Mouse (Mus musculus) kidney, adult 18-20 months (tissue): ENCODE data around the gene Serpina3b.
A peak's percentile ranks its signal among the peaks of the same experiment; 100 is the strongest.
"Not testable (repeated sequence)": the region's sequence is repeated elsewhere in the genome, so short reads cannot be mapped to it uniquely, and the experiment has no call there.

ENCODE experiments used
- DNase-seq: peaks from one replicate; pipeline ENCODE4 v3.0.0; 2021

Serpina3b gene

GRCm38 (mm10) chr12:104127696-104128095 is at the start of gene Serpina3b:
Gene Serpina3b, plus strand, starts transcription at chr12:104127996.
- DNase-seq, result no peak

- DNase-seq, result no peak
Observed at GRCm38 (mm10) chr12:104090119-104090518, 37.7 kb upstream of the Serpina3b start.

DNA sequence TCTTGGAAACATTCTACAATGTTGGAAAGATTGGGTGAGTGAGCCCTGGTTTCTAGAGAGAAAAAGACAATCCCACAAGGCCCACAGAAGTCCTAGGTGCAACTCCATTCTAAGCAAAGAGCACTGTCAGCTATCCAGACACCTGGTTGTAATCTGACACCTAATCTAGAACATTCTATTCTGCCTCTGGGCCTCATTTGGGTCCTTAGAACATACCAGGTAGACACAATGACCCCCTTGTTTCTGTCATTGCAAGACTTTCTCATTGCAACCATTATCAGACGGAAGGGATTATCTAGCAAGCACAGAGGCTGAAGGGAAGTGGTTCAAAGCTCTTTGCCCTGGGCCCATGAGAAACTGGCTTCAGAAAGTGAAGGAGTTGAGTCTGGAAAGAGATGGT is 36.5 kb upstream of the Serpina3b start:
- DNase-seq, result no peak

- no peak for DNase-seq
Observed at GRCm38 (mm10) chr12:104100768-104101167, 27.0 kb upstream of the Serpina3b start, which contains the start of gene Serpina5. Gene Serpina5, plus strand, starts transcription at chr12:104101113.

DNA sequence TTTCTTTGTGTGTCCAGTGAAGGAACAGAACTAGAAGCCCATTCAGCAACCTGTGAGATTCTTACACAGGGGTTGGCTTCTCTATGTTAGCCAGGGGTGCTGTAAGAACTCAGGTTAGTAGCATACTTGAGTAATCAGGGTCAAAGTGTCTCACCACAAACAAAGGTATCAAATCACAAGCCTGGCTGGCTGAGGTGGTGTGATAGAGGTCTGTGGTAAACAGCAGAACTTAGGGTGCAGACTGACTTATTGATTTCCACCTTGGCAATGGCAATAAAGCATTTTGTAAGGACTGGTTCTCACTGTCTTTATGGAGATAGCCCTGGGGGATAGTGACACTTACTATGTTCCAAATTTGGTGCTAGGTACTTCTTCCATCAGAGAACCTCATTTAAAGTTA is 21.9 kb upstream of the Serpina3b start:
- DNase-seq, result no peak

DNA sequence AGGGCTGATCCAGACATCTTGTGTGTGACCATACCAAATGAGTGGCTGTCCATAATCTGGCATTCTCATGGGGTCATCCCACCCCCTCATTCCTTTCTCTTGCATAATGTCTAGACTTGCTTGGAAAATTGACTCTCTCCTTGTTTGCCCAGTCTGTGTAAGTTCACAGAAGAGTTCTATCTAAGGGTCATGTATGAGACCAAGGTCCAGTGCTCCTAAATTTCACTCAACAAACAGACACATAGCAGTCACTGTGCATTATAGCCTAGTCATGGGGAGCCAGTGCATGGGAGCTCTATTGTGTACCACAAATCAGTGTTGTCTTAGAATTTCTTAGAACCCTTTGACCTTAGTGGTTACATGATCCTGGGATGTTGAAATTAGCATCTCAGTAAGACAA is 20.9 kb upstream of the Serpina3b start:
- DNase-seq, result no peak

- peak; percentile 11 for DNase-seq
Observed at GRCm38 (mm10) chr12:104108507-104108906, 19.3 kb upstream of the Serpina3b start.

GRCm38 (mm10) chr12:104112333-104112732 is 15.5 kb upstream of the Serpina3b start, which contains the start of gene Serpina3a:
Gene Serpina3a, plus strand, starts transcription at chr12:104112724.
- DNase-seq, result not testable (repeated sequence)

GRCm38 (mm10) chr12:104114921-104115579 is 12.7 kb upstream of the Serpina3b start:
- no peak for DNase-seq

- DNase-seq, result no peak
Observed at GRCm38 (mm10) chr12:104123097-104123496, 4.7 kb upstream of the Serpina3b start.

DNA sequence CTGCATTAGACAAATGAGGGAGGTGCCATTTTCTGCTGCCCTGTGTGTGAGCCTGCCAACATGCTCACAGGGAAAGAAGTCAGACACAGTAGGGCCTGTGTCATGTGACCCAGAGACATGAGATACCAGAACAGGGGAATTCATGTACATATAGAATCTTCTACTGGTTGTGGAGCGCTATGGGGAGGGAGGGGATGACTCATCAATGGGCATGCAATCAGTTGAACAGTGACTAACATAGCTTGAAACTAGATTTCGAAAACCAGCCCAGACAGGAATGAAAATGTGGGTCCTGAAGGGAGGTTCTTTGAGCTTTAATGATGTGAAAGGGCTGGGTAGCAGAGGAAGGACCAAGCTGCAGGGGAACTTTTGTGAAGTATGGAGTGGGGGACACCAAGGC is 3.8 kb upstream of the Serpina3b start:
- DNase-seq, result no peak

DNA sequence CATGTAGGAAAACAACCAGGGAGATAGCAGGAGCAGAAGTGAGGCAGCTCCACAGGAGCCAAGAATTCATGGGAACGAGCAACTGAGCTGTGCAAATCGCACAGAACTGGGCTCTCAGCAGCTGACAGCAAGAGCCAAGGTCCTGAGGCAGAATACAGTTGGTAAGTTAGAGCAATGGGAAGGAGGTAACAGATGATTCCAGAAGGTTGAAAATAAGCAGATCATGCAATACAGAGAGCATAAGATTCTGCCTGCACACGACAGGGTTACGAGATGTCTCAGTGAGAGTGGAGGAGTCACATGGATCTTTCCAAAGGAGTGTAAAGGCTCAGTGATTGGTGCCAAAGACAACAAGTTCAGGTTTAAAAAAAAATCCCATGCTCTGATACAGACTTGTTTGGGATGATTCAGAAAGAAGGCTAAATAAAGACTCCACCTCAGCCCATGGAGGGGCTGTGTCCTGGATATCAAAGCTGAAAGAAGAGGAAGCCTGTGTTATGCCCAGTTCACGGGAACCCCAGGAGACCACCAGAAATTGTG is 2.7 kb upstream of the Serpina3b start:
- DNase-seq, result no peak

DNA sequence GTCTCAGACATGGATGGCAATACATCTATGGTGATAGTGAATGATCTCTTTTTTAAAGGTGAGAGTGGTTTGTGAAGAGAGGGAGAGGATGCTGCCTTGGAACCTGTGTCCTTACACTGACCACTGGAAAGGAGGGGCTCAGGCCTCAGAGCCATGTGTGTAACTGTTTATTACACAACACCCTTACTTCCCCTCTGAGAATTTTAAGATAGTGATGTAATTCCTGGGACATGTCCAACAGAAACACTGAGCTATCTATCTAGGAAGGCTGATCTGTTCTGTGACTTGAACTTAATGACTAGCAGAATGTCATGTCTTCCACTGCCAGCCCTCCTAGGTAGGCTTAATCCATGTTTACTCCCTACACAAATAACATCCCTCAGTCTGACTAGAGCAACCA is 3.2 kb downstream of the Serpina3b start:
- no peak for DNase-seq

DNA sequence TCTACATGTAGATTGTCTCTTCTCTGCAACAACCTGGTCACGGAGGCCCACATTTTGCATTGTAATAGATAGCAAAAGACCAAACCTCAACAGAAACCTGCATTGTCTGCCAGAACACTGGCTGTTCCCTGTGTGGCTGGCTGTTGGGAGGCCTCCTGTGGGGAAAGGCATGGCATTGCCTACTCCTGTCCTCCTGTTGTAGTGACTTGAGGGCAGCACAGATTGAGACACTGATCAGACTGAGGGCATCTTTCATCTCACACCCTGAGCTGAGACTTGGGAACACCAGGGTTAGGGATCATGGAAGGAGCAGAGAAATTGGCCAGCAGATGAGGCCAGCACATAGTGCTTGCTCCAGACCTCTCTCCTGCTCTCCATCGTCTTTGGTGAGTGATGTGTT is 10.4 kb downstream of the Serpina3b start:
- no peak for DNase-seq

- DNase-seq, result no peak
Observed at GRCm38 (mm10) chr12:104140543-104141103, 12.8 kb downstream of the Serpina3b start.

GRCm38 (mm10) chr12:104141506-104141905 is 13.7 kb downstream of the Serpina3b start:
- no peak for DNase-seq

GRCm38 (mm10) chr12:104142427-104142826 is 14.6 kb downstream of the Serpina3b start:
- no peak for DNase-seq

DNA sequence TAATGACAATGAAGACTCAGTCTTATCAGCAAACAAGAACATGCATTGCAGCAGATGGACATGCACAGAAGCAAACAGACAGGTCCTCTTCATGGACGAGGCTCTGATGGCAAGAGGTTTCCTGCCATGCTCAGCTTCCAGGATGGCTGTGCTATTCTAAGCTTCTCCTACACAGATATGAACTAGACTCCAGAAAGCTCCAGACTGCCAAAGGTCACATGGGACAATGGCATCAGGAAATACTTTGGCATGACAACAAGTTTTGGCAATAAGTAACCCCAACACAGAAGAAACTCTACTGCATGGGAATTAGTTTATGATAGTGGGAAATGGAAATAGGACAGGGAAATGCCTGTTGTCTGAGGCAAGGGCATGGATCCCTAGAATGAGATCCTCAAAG is 15.5 kb downstream of the Serpina3b start:
- DNase-seq, result no peak

DNA sequence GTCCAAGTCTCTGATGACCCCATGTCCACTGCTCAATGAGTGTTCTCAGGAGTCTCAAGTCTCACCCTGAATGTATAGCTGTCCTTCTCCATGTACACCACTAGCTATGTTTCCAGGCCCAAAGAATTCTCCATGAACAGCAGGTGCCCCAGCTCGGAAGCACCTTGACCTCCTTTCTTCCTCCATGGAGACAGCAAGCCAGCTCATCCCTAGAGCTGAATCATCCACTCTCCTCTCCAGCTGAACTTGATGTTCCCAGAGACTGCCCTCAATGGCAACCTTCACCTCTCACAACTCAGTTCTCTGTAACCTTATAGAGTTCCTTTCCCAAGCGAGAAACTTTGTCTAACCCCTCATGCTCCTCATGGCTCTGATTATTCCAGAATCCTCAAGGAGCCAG is 17.8 kb downstream of the Serpina3b start:
- DNase-seq, result no peak

GRCm38 (mm10) chr12:104151989-104152388 is 24.2 kb downstream of the Serpina3b start:
- DNase-seq, result no peak

DNA sequence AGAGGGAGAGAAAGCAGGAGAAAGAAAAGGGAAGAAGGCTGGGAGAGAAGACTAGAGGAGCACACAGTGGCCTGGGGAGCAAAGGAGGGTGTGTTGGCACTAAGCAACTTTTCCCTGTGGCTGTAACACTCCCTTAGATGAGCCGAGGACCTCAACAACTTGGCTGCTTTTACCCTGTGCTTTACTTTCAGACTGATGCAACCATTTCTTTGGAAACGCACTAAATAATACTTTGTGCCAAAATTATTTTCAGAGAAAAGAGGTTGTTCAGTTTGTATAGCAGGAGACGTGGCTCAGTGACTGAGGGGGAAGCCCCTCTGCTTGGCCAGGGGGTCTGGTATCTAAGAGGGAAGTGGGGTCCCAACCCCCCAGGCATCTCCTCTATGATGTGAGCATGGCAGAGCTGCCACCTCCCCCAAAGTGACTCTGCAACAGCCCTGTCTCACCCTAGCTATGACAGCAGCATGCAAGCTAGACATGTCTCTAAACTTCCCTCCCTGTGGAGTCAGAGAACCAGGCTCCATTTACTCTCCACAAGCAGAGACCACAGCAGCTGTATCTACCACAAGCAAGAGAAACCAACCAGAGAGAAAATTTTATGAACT is 25.3 kb downstream of the Serpina3b start:
- DNase-seq, result no peak

GRCm38 (mm10) chr12:104153656-104154055 is 25.9 kb downstream of the Serpina3b start, which contains the start of gene Serpina3c:
Gene Serpina3c, minus strand, starts transcription at chr12:104153870.
- DNase-seq, result no peak

DNA sequence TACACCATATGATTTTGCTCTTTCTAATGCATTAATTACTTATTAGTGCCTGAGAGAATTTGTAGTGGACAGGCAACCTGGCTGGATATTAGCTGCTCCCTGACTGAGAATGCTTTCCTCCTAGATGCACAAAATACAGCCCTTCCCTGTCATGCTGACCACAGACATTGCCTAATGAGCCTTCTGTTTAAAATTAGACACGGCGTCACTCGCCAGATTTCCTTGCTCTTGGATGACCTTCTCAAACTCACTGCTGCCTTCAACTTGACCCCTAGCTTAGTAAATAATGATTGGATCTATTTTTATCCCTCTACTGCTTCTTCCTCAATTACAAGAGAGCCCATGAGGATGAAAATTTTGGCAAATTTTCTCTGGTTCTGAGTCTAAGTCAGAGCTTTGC is 47.0 kb downstream of the Serpina3b start:
- no peak for DNase-seq

DNA sequence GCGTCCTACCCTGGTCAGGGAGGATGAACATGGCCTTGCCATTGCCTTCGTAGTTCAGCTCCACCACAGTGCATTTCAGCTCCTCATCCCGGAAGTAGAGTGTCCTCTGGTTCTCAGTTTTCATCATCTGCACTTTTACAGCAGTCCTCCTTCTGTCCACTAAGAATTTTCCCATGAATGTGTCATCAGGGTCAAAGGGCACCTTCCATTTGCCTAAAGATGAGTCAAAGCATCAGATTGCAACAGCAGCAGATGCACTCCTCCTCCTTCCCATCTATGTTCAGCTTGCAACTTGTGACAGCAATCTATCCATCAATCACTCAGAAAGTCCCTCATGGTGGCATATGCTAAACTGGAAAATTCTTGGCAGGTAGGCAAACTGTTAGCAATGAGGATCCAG is 47.8 kb downstream of the Serpina3b start:
- DNase-seq, result no peak
